Mouse (Mus musculus): ENCODE measurements at regions not wholly inside any gene's neighbourhood (a gene's known extent, or its start where the extent isn't known, plus 50 kb on each side); places are given as distances from the start of the nearest gene placed in this dataset.
A peak's percentile ranks its signal among the peaks of the same experiment; 100 is the strongest.

DNA sequence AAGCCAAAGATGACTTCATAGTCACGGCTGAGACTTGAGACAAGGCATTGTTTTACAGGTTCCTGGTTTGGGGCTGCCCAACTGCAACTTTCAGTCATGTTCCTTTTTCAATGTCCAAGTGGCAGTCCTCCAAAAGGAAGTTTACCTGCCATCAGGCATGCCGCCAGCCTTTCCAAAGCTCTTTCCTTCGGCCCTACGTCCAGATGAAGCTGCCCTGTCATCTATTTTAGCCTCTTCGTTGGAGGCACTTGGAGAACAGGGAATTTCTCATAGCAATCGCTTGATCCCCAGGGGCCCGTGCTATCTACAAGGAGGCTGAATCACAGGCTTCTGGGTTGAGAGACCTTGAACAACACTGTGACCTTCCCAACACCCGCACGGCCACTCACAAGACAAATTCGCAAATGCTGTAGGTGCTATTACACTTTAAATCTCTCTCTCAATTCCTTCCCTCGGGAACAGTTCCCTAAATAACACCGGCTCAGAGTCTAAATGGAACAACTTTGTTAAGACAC lies 468.4 kb downstream of the Efna5 start:
- no peak for DNase-seq

DNA sequence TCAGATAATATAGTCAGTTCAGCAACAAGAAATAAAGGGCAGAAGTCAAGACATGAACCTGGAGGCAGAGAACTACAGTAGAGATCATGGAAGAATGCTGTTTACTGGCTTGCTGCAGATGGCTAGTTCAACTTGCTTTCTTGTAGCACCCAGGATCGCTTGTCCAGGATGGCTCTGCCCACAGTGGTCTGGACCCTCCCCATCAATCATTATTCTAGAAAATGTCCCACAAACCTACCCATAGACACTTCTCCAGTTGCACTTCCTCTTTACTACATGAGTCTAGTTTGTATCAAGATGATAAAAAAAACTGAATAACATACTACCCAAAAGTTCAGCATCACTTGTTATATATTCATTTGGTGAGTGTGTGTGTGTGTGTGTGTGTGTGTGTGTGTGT lies 477.4 kb downstream of the Efna5 start:
- DNase-seq = no peak

DNA sequence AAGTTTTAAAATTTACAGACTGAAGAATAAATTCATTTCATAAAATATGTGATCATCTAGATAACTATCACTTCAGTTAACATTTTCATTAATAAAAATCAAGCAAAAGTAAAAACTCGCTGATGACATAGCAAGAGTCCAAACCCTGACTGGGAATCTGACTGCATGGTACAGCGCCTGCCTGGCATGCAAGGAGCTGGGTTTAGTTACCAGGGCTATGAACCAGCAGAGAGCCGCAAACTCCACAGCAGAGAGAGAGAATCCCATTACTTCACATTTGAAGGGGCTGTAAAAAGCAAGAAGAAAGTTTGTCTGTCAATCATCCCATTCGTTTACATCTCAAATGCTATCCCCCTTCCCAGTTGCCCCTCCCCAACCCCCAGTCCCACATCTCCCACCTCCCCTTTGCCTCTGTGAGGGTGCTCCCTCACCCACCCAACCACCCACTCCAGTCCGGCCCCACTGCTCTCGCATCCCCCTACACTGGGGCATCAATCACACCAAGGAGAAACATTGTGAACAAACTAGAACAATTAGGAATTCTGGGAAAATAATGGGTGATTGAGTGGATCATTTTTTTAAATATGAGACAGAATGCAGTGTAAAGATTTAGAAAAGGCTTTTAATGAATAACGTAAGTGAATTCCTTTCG lies 487.6 kb downstream of the Efna5 start:
- no peak for DNase-seq

DNA sequence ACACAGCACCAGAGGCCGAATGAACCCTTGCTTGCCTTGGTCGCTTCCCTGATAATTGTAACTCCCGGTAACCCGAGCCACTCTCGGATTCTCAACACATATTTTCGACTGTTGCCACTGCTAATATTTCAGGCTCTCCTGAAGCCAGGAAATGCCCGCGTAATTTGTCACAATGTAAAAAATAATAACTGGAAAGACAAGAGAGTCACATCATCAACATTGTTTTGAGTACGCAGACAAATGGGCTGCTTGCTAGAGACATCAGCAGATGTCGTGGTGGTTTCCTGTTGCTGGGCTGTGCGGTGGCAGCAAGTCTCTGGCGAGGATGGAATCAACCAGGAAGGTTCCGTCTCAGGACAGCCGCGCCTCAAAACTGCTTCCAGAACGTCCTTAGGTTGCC lies 497.1 kb downstream of the Efna5 start:
- no peak for DNase-seq

DNA sequence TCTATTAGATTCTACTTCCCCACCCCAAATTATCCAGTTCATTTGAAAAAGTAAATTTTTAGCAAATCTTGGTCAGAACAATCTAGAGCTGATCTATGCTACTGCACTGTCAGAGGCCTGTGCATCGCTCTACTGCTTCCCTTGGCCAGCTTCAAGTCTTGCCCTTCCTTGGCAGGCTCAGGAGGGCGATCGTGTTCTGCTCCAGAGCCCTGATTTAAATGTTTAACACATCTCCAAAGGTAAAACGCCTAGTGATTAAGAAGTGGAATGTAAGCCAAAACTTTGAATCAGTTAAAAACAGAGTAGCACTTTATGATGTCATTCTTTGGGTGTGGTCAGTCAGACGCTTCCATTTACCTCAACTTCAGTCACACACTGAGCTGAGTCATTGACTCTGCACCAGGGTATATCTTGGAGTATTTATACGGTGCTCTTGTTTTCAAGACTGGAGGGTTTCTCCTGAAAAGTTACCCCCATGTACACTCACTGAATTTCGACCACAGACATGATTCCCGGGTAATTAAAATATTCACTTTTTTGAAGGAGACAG lies 502.2 kb downstream of the Efna5 start:
- no peak for DNase-seq

DNA sequence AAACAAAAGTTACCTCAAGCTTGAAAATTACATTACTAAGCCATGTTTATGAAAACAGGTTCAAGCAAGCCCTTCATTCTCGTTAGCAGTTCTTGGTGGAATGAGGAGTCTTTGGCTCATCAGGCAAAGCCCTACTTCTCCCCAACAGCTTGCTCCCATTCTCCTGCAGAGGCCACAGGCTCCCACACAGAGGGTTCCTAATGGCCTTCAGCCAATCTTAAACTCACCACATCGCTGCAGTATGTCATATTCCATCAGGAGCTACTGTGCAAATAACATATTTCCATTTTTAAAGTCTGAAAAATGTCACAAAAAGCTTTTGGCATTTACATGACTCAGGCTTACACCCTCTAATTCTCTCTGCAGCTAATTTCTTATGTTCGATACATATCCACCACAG lies 512.0 kb downstream of the Efna5 start:
- no peak for DNase-seq

DNA sequence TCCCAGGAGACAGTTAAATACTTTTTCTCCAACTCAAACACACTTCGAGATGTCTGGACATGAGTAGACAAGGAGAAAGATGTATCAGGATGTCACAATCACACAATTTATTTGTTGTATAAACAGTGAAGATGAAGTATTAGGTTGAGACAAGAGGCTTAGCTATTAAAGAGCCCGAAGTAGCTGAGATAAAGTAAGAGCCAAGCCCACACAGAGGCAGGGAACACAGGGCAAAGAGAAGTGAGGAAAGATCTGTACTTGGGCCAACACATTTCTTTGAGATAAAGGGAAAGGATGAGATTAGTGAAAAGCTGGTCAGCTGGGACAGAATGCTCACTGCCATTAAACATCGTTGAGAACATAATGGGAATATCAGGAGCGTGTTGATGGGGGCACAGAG lies 513.2 kb downstream of the Efna5 start:
- no peak for DNase-seq

DNA sequence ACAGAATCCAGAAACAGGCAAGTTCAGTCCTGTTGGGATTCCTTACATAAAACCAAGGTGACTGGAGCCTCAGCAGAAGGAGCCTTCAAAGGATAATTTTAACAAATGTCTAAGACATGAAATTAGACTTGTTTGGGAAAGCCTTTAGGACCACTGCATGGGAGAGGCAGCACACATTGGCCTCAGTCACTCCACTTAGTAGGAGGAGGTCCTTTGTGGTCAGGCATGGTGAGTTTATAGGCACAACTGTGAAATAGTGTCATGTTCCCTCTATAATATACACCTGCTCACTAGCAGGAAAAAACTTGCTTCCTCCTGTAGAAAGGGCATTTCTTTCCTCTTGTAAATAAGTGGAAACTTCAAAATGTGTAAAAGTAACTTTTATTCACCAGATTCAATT lies 522.8 kb downstream of the Efna5 start:
- no peak for DNase-seq

DNA sequence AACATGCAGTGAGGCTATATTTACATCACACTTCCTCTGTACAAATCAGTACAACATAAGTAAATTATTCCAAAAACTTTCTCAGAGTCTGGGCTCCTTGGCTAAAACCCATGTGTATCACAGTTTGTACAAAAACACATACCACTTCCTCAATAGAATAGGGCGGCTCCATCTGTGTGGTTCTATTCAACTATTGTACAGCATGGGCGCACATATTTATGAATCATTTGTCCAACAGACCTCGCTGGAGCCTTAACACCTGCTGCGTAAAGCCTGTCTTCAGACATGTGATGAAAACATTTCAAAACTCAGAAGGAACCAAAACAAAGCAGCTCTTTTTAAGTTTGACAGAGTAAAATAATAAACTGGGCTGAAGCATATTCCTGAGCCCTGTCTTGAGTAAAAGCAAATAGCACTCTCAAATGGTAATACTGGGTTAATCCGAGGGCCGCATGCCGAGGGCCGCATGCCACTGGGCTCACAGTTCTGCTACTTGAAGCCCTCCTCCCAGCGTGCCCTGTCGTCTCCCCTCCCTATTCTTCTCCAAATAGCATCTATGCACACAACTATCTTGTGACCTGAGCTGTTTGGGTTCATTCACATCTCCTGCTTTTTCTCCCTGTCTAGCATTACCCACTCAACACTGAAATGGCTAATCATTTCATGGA lies 543.1 kb downstream of the Efna5 start:
- no peak for DNase-seq

DNA sequence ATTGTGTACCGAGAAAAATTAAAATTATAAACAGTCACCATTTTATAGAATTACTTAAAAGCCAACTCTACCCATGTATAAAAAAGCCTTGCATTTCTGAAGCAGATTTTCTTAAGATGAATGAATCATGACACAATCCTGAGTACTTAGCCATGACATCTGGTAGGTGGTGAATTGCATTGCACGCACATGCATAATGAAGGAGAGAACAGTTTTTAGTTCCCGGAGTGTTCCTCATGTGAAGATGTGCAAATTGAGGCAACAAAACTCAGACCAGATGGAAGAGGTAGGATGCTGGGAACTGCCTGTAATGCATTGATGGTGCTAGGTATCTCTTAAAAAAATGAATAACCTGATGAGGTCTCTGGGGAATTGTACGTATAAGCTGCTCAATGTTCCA lies 550.9 kb downstream of the Efna5 start:
- no peak for DNase-seq

DNA sequence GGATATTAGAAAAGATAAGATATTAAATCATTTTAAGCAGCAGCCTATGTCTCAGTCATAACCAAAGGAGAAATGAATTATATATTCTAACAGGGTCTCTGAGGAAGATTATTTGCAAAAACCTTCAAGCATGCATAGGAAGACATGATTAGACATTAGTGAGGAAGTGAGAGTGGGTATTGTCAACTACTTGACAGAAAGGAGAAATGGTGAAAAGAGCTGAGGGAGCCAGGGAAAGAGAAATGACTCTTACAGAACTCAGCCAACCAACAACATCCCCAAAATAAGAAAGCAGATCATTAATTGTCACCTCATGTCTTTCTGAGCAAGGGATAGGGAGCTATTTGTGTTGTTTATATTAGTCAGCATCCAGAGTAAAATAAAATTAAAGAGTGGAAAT lies 554.3 kb downstream of the Efna5 start:
- DNase-seq = no peak

DNA sequence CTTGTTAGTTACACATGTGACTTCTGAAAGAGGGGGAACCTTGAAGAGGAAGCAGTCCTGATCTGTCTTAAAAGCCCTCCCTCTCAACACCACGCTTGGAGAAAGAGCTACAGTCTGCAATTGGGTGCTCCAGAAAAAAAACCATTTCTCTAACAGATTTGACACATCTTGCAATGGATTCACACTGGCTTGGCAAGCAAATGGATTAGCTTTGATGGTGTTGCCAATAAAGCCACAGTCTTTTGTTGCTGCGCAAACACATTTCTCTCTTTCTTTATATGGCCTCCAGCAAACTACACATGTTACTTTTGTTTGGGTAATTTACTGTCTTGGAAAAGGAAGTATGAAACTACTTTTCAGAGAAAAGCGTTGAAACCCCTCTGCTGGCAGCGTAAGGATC lies 562.1 kb downstream of the Efna5 start:
- no peak for DNase-seq

DNA sequence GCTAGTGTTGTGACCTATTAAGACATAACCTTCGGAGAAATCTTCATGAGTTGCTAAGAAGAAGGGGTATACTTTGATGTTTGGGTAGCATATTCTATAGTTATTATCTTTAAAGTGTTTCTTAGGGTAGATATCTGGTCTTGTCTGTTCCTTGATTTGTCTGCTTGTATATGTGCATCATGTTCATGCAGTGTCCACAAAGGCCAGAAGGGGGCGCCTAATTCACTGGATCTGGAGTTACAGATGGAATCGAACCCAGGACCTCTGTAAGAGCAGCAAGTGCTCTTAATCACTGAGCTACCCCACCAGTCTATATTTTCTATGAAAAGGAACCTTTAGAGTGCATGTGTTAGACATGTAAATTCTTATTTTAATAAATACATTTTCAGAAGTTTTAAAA lies 571.1 kb downstream of the Efna5 start:
- peak; percentile 4 to 9 for DNase-seq

DNA sequence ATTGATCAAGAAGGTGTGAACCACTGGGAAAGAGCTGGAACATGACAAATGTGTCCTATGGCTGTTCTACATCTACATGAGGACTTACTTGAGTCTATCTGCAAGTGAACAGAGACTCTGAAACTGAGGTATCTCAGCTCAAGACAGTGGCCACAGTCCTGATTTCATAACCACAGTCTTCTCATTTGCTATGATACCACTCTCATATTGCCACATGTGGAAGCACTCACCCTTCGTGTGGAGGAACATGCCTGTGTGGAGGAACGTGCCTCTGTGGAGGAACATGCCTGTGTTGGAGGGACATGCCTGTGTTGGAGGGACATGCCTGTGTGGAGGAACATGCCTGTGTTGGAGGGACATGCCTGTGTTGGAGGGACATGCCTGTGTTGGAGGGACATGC lies 574.0 kb downstream of the Efna5 start:
- no peak for DNase-seq

DNA sequence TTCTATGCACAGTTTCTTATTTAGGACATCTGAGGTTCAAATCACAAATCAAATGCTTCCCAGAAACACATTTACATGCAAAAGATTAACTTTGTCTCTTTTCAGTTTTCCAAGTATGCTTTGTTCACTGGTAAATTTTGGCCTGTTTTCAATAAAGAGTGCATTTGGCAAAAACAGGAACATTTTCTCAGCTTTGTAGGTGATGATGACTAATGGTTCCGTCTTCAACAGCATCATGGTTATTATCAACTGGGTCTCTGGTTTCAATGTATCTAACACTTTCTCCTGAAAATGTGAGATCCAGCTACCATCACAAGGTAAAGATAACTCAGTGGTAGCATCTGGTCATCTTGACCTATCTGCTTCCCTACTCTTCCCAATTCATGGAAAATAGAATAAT lies 574.6 kb downstream of the Efna5 start:
- no peak for DNase-seq

DNA sequence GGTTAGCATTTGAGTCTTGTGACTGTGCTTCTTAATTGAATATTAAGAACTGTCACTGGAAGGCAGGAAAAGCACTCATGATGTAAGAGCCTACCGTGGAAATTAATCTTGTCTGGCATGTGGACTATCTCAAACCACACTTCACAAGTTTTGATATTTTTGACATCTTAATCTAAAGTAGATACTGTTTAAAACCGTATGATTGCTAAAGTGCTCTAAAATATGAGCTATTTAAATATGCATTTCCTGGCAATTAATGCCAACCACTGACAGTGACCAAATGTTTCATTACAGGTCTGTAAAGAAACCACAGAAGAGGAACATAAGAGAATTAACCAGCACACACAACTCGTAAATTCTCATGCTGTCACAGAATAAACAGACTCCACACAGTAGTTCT lies 576.0 kb downstream of the Efna5 start:
- no peak for DNase-seq

DNA sequence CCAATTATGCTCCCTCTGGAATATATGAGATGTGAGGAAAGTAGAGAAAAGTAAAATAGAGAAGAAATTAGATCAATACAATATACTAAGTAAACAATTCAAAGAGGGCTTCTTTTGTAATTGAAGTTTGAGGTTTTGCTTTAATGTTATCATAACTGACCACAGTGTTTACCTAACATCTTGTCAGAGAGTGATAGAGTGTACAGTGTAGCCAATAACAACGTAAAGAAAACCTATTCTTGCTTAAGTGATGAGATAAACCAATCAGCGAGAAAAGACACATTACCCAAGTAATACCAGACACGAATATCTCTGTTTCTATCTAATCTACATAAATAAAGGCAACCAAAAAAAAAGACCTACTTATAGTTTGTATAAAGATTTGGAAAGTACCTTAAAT lies 577.0 kb downstream of the Efna5 start:
- no peak for DNase-seq

DNA sequence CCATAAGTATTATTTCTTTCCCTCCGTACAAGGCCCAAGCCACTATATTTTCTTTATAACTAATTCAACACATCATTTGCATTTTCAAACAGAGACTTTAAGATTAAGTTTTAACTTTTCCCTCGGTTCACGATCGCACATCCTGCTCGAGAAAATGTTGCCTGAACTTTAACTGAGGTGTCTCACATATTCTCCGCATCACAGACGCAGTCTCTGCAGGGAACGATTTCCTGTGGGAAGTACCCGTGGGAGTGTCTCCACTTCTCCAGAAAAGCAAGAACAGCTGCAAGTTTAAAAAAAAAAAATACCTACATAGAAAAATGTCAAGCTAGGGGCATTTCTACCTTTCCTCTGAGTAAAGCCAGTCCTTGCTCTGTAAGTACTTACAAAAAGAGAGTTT lies 581.2 kb downstream of the Efna5 start:
- no peak for DNase-seq

DNA sequence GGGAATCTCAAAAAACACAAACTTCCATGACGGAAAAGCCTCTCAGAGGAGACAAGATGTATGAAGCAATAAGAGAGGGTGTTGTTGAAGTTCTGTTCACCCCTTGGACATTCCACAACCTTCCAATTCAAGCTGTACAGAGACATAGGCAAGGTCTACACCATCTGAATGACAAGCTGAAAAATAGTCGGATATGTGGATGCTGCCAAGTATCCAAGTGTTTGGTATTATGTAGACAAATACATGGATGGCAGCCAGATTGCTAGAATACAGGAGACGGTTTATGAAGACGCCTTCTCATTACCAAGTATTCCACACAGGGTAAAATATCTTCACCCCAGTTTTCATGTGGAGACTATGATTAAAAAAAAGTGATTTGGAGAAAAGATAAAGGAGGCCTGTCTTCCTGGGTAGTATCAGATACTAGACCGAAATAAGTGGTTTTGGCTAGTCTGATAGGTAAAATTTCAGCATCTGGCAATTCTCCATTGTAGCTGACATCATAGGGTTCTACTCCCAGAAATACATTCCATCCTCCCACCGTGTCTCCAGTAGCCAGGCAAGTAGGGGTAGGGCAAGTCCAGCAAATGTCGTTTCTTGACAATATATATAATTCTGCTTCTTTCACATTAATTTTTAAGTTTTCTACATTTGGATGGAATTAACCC lies 583.6 kb downstream of the Efna5 start:
- DNase-seq = no peak

DNA sequence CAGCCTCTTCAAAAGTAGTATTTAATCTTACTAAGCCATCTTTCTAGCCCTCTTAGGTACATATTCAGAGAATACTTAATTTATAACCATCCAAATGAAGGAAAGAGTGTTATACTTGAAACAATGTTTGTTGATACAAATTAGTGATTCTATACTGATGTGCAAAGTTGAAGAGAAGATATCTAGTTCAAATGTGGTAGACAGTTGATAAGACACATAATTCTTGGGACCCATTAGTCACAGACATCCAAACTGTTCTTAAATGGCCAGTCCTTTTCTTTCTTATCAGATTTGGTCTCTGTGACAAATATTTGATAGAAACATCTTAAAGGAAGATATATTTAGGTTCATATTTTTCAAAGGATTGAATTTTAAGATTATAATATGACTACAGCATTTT lies 585.7 kb downstream of the Efna5 start:
- DNase-seq = no peak

DNA sequence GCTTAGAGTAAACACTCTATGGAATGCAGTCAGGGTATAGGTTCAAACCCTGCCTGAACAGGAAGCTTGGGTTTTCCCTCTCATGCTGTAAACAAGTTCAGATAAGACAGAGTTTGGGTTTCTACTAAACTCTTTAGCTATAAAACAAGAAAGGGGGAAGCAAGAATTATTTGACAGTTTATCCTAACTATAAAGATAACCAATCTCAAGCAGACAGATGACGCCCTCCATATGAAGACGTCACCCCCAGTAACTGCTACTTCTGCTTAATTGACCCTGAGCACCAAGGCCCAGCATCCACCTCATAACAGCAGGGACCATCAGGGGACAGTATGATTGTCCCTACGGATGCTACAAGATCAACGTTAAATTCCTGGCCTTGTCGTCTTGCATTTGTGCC lies 588.4 kb downstream of the Efna5 start:
- no peak for DNase-seq

DNA sequence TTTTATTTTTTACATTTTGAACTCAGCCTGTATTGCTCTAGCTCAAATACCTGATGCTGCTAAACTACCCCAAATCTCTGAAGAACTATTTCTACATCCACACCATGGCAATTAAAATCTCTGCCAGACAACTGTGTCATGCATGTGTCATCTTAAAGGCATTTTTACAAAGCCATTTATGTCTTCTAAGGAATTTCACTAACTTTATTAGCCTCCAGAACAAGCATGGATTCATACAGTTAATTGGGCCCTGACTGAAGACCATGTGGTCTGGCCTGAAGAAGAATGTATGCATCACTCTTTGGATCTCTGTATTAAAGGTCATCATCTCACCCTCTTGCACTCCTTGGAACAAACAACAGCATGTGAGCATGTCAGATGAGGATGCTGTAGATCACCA lies 593.5 kb downstream of the Efna5 start:
- no peak for DNase-seq

DNA sequence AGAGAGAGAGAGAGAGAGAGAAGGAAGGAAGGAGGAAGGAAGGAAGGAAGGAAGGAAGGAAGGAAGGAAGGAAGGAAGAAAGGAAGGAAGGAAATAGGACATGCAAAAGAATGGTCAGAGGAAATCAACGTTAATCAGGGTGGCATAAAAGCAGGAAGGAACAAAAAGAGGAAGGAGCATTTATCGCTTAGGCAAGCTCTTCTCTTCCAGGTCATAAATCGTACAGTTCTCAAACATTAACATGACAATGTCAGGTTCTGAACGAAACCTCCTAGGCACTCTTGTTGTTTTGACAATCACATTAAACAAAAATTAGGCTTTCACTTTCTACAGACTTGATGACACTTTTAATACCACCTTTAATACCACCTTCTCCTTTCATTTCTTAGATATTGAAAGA lies 594.0 kb downstream of the Efna5 start:
- DNase-seq = no peak

All from thymus, postnatal 36 days (tissue).